Mouse (Mus musculus) lung, embryonic 16.5 days (tissue): Measurements from ENCODE around the gene Olfr453. TPM values are rescaled to one million over a fixed set of nuclear protein-coding genes. Genes with fewer than 3 reads are reported as not detected.

Experiments
- ATAC-seq: fragments of 200-750 bp; cut with Nextera tagmentation; 2 replicates; pipeline ENCODE4 v1.8.0; 2017; ENCODE audit warnings: low read depth, mild to moderate bottlenecking, moderate library complexity
- H3K27ac ChIP-seq: fragments of 300-500 bp; sonication (generic); 2 replicates; pipeline ENCODE4 v1.5.1; 2014; ENCODE audit warnings: mild to moderate bottlenecking, control low read depth, low read length
- H3K27me3 ChIP-seq: fragments of 300-500 bp; sonication (generic); 2 replicates; pipeline ENCODE4 v1.6.1; 2014; ENCODE audit warnings: low read depth, low read length, mixed read lengths; ENCODE audit not compliant: control insufficient read depth, insufficient read depth
- H3K36me3 ChIP-seq: fragments of 300-500 bp; sonication (generic); 2 replicates; pipeline ENCODE4 v1.6.1; 2014; ENCODE audit warnings: low read length; ENCODE audit not compliant: control insufficient read depth, insufficient read depth
- H3K4me1 ChIP-seq: fragments of 300-500 bp; sonication (generic); replicated peaks from 2 replicates; pipeline ENCODE4 v1.6.1; 2014; ENCODE audit warnings: low read length, mixed read lengths; ENCODE audit not compliant: control insufficient read depth, insufficient read depth
- H3K4me2 ChIP-seq: fragments of 300-500 bp; sonication (generic); 2 replicates; pipeline ENCODE4 v1.6.1; 2014; ENCODE audit warnings: low read depth, low read length, control low read depth
- H3K4me3 ChIP-seq: fragments of 300-500 bp; sonication (generic); 2 replicates; pipeline ENCODE4 v1.5.1; 2014; ENCODE audit warnings: mild to moderate bottlenecking, low read length, control low read depth
- H3K9ac ChIP-seq: fragments of 300-500 bp; sonication (generic); 2 replicates; pipeline ENCODE4 v1.6.1; 2014; ENCODE audit warnings: low read length, control low read depth
- H3K9me3 ChIP-seq: fragments of 300-500 bp; sonication (generic); 2 replicates; pipeline ENCODE4 v1.6.1; 2016; ENCODE audit warnings: low read length; ENCODE audit not compliant: control insufficient read depth
- WGBS: fragments of 180-500 bp; shearing (Covaris S2); extraction: QIAGEN DNeasy Blood & Tissue Kit; methylation state at CpG from one replicate; pipeline ENCODE4 v1.1.7; 2014; 5-methylcytosine and 5-hydroxymethylcytosine counted together
- polyA plus RNA-seq: library from polyadenylated mRNA; unstranded; fragments of >200 nt; fragmentation: Nextera tagmentation; extraction: Ambion mirVana; gene quantifications from 2 replicates; pipeline ENCODE4 v1.2.1, GENCODE M21; 2015

The Olfr453 gene
- polyA plus RNA-seq = not detected in 2 replicates

DNA sequence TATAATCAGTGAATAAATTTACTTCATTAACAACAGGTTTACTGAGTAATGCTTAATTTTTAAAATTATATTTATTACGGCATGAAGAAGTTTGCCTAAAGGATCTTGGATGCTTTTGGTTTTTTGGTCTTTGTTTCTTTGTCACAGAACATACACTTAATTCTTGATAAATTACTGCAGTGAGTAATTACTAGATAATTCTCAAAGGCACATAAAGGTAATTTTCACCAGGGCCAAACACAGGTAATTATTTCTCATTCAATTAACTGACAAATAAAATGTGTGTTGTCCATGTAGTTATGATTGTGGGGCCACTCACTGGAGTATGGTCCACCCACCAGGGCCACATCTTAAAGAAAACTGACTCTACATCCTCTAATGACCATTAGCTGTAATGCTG, at the start of gene Olfr453:
Gene Olfr453, plus strand, starts transcription at position 301 of the 400 bp plus-strand sequence.
- no peak within 1 kb of the TSS for H3K4me3 ChIP-seq

DNA sequence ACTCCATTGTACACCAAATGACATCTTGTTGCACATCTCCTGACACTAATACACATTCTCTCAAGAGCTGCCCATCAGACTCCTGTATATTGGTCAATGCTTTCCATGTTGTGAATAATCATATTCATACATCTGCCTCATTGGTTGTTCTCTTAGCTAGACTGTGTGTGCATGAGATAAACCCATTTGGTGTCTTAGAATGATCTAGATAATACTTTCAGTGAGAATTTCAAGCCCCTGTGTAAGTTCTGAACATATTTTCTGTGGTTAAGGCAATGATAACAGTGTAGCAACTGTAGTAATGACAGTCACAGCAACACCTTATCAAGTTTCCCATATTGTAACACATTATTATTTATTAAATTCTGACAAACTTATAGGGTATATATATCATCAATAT, 49.4 kb upstream of the Olfr453 start:
- Histone ChIP-seq H3K4me3 (no peak overlapping the region), H3K4me1 (peaks cover 5% of the 10 kb centered on the region), H3K36me3 (peaks cover 10% of the 10 kb centered on the region), H3K27ac (no peak overlapping the region), H3K9ac (no peak overlapping the region), H3K9me3 (no peaks in the 10 kb centered on the region), H3K27me3 (no peaks in the 10 kb centered on the region), H3K4me2 (no peak overlapping the region)
- no peak for ATAC-seq

More for the DNA sequence above, at the start of gene Olfr453:
- no peak within 1 kb of the TSS for H3K27ac ChIP-seq
- no peaks in the 10 kb centered on the region for H3K27me3 ChIP-seq
- no peak for ATAC-seq
- no peaks in the 10 kb centered on the region for H3K4me1 ChIP-seq
- no peak within 1 kb of the TSS for H3K9ac ChIP-seq
- H3K4me2 ChIP-seq = no peak within 1 kb of the TSS
- 89% methylated on average over 1 of the region's 1 CpGs for WGBS
- no peaks in the 10 kb centered on the region for H3K36me3 ChIP-seq
- no peaks in the 10 kb centered on the region for H3K9me3 ChIP-seq

DNA sequence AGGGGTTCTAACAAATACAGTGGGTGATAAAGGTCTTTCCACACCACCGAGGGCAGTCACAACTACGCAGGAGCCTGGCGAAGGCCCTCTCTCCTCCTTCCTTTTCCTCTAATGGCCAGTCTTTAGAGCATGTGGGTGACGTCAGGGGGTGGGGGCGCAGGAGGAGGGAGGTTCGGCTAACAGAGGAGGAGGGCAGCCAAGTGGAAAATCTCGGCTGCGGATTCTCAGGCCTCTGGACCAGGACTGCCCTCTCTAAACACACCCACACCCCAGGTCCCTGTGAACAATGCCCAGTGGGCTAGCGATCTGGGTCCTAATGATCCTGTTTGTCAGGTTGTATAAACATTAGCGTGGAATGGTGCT, 47.0 kb upstream of the Olfr453 start:
- Histone ChIP-seq H3K4me3 (peak overlapping the region; percentile 60), H3K27ac (peak overlapping the region; percentile 85), H3K4me2 (peak overlapping the region; percentile 87), H3K9ac (peak overlapping the region; percentile 71), H3K9me3 (no peaks in the 10 kb centered on the region), H3K27me3 (no peaks in the 10 kb centered on the region), H3K4me1 (peaks cover 5% of the 10 kb centered on the region), H3K36me3 (no peaks in the 10 kb centered on the region; the same call in 1 of the 2 replicates)
- WGBS = 0% methylated on average over 10 of the region's 10 CpGs
- peak; percentile 90 for ATAC-seq

DNA sequence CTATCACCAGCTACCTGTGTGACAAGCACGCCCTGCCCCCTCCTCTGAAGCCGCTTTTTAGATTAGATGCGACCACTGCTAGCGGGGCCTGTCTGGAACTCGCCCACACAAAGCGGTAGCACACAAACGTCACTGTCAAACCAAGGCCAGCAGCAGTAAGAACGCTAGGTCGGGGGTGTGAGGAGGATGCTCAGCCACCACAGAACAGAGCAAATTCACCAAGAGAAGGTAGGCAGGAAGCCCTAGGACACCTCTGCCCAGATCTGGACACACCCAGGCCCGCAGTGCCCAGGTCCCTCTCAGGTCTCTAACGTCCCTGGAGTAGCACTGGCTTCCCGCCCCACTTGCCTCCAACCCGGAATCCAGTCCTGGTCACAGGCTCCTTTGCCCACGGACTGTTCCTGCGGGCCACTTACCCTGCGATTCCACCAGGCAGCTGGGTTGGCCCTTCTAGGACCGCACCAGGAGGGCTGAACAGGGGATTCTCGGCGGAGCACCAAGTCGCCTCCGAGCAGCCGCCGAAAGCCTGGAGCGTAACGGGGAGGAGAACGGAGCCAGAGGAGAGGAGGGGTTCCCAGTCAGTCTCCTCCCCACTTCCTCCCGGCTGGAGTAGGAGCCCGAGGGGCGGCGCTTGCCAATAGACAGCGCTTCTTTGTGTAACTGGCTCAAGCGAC, 46.5 kb upstream of the Olfr453 start:
- H3K4me1 ChIP-seq = peaks cover 5% of the 10 kb centered on the region
- H3K9me3 ChIP-seq = no peaks in the 10 kb centered on the region
- peak overlapping the region; percentile 71 for H3K9ac ChIP-seq
- no peaks in the 10 kb centered on the region for H3K27me3 ChIP-seq
- peak overlapping the region; percentile 85 for H3K27ac ChIP-seq
- ATAC-seq = peak; percentile 96
- WGBS = under 1% methylated on average over 32 of the region's 32 CpGs
- H3K36me3 ChIP-seq = no peaks in the 10 kb centered on the region; the same call in 1 of the 2 replicates
- peak overlapping the region; percentile 60 for H3K4me3 ChIP-seq
- H3K4me2 ChIP-seq = peak overlapping the region; percentile 87

DNA sequence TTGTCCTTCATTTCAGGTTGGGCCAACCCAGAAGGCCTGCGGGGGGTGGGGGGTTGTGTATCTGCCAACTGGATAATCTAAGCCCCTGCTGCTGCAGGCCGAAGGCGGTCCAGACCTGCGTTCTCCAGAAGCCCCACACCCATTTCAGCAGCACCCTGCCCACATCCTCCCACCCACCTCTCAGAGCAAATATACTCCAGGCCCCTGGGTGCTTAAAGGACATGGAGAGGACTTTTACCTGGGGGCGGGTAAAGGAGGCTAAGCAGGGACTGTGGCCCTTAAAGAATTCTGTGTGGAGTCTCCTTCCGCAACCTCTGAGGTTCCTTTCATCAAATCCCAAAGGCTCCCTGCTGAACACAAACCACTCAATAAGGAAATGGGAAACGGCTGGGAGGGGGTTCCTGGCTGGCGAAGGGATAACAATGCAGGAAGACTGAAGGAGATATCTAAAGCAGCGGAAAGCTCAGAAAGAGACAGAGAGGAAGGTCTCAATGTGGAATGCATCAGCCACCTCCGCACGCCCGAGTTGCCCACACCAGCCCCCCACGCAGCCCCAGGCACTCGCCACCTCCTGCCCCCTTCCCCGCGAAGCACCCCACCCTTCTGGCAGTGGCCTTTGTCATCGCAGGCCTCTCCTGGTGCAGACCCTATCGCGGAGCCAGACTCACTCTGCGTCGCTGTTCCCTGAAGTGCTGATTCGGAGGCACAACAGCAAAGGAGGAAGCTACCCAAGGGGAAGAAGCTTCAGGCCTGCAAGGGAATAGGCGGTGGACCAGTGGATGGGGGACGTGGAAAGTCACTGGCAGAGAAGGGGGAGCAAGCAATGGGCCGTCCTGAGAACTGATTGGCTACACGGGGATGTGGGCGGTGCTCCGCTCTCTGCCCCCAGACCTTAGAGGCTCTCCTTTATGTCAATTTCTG, 29.6 kb upstream of the Olfr453 start, which contains the start of gene Tcaf1:
Gene Tcaf1, minus strand, starts transcription at position 798 of the 921 bp plus-strand sequence.
- H3K4me3 ChIP-seq = peak within 1 kb of the TSS; percentile 81
- H3K36me3 ChIP-seq = no peaks in the 10 kb centered on the region
- peak within 1 kb of the TSS; percentile 86 for H3K27ac ChIP-seq
- 0 out of 2 replicates have a peak, but pooled peaks cover 2% of the 10 kb centered on the region for H3K4me1 ChIP-seq
- H3K9ac ChIP-seq = peak within 1 kb of the TSS; percentile 95
- H3K9me3 ChIP-seq = no peaks in the 10 kb centered on the region
- WGBS = 1% methylated on average over 27 of the region's 28 CpGs
- no peaks in the 10 kb centered on the region for H3K27me3 ChIP-seq
- peak; percentile 100 for ATAC-seq
- peak within 1 kb of the TSS; percentile 73 for H3K4me2 ChIP-seq

DNA sequence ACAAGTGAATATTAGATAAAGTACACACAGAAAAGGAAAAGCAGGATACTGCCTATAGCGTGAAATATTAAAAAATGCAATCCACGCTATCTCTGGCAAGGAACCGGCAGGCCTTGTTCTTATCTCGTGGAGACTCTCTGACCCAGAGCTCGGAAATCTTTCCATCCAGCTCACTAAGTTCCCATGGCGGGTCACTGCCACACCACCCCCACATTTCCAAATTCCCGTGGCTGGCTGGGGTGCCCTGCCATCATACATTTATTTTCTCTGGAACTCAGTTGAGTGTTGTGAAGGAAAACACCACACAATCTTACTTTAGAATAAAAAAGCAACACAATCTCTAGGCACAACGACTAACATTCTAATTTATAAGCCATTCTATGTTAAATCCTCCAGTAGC, 24.5 kb upstream of the Olfr453 start:
- Histone ChIP-seq H3K4me3 (no peak overlapping the region), H3K4me1 (no peaks in the 10 kb centered on the region), H3K27me3 (no peaks in the 10 kb centered on the region), H3K27ac (no peak overlapping the region), H3K4me2 (no peak overlapping the region), H3K9me3 (no peaks in the 10 kb centered on the region), H3K9ac (no peak overlapping the region), H3K36me3 (no peaks in the 10 kb centered on the region)
- no peak for ATAC-seq
- 46% methylated on average over 8 of the region's 8 CpGs for WGBS

DNA sequence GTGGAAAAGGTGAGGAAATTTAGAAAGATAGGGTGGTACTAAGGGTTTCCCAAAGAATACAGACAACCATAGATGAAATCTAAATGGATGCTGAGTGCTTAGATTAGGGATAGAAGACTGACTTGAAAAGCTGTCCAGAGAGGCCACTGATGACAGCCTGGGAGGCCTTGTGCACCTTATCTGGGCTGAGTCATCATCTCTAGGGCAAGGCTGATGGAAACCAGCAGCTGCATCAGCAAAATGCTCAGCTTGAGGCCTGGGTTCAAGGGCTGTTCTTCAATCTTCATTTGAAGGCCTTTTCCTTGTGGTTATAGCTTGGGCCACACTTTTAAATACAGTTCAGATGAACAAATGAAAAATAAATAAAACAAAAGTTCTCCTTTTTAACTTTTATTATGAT, 21.2 kb upstream of the Olfr453 start:
- no peak overlapping the region for H3K27ac ChIP-seq
- no peak for ATAC-seq
- H3K36me3 ChIP-seq = no peaks in the 10 kb centered on the region
- H3K4me3 ChIP-seq = no peak overlapping the region
- H3K4me2 ChIP-seq = no peak overlapping the region
- H3K4me1 ChIP-seq = no peaks in the 10 kb centered on the region
- H3K9ac ChIP-seq = no peak overlapping the region
- no peaks in the 10 kb centered on the region for H3K27me3 ChIP-seq
- no peaks in the 10 kb centered on the region for H3K9me3 ChIP-seq

DNA sequence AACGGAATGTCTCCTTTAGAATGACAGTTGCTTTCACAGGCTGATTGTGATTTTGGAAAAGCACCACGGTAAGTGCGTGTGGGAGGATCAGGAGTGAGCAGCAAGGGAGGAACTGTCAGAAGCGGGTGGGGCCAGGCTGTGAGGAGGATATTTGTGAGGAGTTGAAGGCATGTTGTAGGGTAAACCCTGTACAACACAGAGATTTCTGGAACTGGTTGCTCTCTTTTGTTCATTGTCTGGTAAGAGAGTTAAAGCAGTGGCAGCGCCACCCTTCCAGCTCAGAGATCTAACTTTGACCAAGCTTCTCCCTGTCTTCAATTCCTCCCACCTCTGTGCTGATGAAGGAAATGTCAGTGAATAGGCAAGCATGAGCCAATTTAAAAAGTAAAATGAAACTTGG, 3.1 kb downstream of the Olfr453 start:
- Histone ChIP-seq H3K4me1 (no peaks in the 10 kb centered on the region), H3K27ac (no peak overlapping the region), H3K9ac (no peak overlapping the region), H3K9me3 (no peaks in the 10 kb centered on the region), H3K36me3 (no peaks in the 10 kb centered on the region), H3K27me3 (no peaks in the 10 kb centered on the region), H3K4me3 (no peak overlapping the region), H3K4me2 (no peak overlapping the region)
- no peak for ATAC-seq
- 73% methylated on average over 5 of the region's 5 CpGs for WGBS

DNA sequence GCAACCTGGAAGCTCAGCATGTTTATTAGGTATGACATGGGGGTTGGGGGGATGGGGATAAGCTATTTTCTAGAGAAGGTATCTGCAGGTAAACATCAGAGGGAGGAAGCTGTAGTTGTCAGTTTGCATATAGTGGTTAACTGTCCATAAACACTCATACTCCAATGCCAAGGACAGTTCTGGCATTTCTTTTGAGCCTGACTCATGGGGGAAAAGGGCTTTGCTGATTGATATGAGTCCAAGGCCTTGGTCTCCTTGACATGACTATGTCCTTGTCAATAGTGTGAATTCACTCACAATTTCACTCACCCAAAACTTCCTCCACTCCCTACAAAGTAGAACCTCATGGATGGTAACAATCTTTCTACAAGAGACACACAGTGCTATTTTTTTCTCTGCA, 8.7 kb downstream of the Olfr453 start:
- Histone ChIP-seq H3K36me3 (no peaks in the 10 kb centered on the region), H3K27me3 (no peaks in the 10 kb centered on the region), H3K9me3 (no peaks in the 10 kb centered on the region), H3K27ac (no peak overlapping the region), H3K4me3 (no peak overlapping the region), H3K4me1 (no peaks in the 10 kb centered on the region), H3K9ac (no peak overlapping the region), H3K4me2 (no peak overlapping the region)
- ATAC-seq = no peak
